Mouse (Mus musculus): Measurements from ENCODE around the gene Eci2. TPM values are rescaled to one million over a fixed set of nuclear protein-coding genes. Genes with fewer than 3 reads are reported as not detected.
"Not testable (repeated sequence)": the region's sequence is repeated elsewhere in the genome, so short reads cannot be mapped to it uniquely, and the experiment has no call there.

Gene Eci2
- polyA plus RNA-seq, 1 experiment = 42.8 TPM

DNA sequence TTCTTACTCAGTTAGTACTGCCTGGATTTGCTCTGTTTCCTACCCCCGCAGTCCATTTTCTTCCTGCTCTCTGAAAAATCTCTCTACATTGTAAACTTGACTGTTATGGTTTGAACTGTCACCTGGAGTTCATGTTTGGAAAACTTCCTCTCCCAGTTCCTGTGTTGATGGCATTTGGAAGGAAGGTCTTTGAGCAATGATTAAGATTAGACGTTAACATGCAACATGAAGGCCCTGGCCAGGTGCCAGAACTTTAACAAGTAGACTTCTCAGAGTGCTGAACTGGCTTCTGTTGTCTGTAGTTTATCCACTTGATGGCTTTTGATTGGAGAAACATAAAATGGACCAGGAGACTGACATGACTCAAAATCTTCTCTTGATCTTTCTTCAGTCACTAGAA, 31.0 kb downstream of the Eci2 start:
- Histone ChIP-seq H3K9me3 (replicated peaks; ENCODE audit: control insufficient read depth, insufficient read depth, low read length, poor library complexity, severe bottlenecking) (peaks cover 7% of the 10 kb centered on the region), H3K36me3 (ENCODE audit: control insufficient read depth, insufficient read depth, low read length, poor library complexity, severe bottlenecking) (no peaks in the 10 kb centered on the region), H3K4me3 (ENCODE audit: low read depth, low read length) (no peak overlapping the region), H3K4me1 (ENCODE audit: control insufficient read depth, insufficient read depth, low read length) (no peaks in the 10 kb centered on the region), H3K27me3 (ENCODE audit: control insufficient read depth, insufficient read depth, low read length, poor library complexity, severe bottlenecking) (no peaks in the 10 kb centered on the region), H3K9ac (ENCODE audit: low read depth, poor library complexity, severe bottlenecking) (no peak overlapping the region), H3K27ac (ENCODE audit: insufficient read depth, low read length) (no peak overlapping the region)
- TF ChIP-seq CTCF (IDR thresholded peaks at IDR 0.05; ENCODE audit: low read depth, low read length) (no peak), EP300 (IDR thresholded peaks at IDR 0.05; ENCODE audit: insufficient read depth, low read depth, low read length) (no peak), POLR2A (IDR thresholded peaks at IDR 0.05; ENCODE audit: insufficient read depth, low read length) (no peak)

DNA sequence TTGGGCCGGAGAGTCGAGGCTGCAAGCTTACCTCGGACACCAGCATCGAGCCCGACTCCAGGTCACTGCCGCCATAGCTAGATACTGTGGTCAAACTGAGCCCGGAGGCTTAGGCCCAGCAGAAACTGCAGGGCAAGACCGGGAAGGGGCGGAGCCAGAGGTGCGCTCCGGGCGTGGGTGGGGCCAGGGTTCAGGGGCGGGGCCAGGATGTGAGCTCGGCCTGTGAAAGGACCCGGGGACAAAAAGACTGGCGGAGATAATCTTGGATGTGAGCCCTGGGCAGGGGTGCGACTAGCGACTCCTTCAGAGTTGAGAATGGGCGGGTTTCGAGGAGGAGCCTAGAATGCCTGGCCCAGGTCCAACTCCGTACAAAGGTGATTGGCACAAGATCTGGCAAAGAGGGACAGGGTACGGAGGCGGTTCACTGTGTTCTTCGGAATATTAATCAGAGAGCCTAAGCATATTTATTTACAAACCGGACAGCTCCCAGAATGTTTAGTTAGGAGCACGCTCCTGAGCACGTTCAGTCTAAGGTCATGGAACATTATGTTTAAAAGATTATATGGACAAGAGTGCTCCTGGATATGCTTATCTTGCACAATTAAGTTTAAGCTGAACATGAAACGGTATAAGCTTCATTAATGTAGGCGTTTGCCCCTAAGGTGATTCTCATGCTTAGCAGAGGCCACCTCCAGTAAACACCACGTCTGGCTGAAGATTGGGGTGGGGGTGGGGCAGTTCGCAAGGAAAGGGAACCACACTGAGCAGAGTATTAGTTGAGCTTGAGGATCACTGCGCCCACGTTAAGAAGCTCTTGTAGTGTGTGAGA, 32.7 kb downstream of the Eci2 start:
- TF ChIP-seq CTCF (IDR thresholded peaks at IDR 0.05; ENCODE audit: low read depth, low read length) = no peak
- no peak for TF ChIP-seq EP300 (IDR thresholded peaks at IDR 0.05; ENCODE audit: insufficient read depth, low read depth, low read length)
- TF ChIP-seq POLR2A (IDR thresholded peaks at IDR 0.05; ENCODE audit: insufficient read depth, low read length) = peak; percentile 36
- H3K4me1 ChIP-seq (ENCODE audit: control insufficient read depth, insufficient read depth, low read length) = no peaks in the 10 kb centered on the region
- peak overlapping the region; percentile 22; the same call in 1 of the 2 replicates for H3K27ac ChIP-seq (ENCODE audit: insufficient read depth, low read length)
- H3K36me3 ChIP-seq (ENCODE audit: control insufficient read depth, insufficient read depth, low read length, poor library complexity, severe bottlenecking) = 0 out of 2 replicates have a peak, but pooled peaks cover 2% of the 10 kb centered on the region
- H3K9me3 ChIP-seq (replicated peaks; ENCODE audit: control insufficient read depth, insufficient read depth, low read length, poor library complexity, severe bottlenecking) = peaks cover 7% of the 10 kb centered on the region
- H3K4me3 ChIP-seq (ENCODE audit: low read depth, low read length) = peak overlapping the region; percentile 89
- peak overlapping the region; percentile 88 for H3K9ac ChIP-seq (ENCODE audit: low read depth, poor library complexity, severe bottlenecking)
- H3K27me3 ChIP-seq (ENCODE audit: control insufficient read depth, insufficient read depth, low read length, poor library complexity, severe bottlenecking) = no peaks in the 10 kb centered on the region

GRCm38 (mm10) chr13:34993595-34993982, 33.3 kb downstream of the Eci2 start:
- TF ChIP-seq EP300 (IDR thresholded peaks at IDR 0.05; ENCODE audit: insufficient read depth, low read depth, low read length) (no peak), POLR2A (IDR thresholded peaks at IDR 0.05; ENCODE audit: insufficient read depth, low read length) (no peak), CTCF (IDR thresholded peaks at IDR 0.05; ENCODE audit: low read depth, low read length) (no peak)
- H3K27ac ChIP-seq (ENCODE audit: insufficient read depth, low read length) = no peak overlapping the region

GRCm38 (mm10) chr13:34993085-34993484, 33.8 kb downstream of the Eci2 start:
- H3K9ac ChIP-seq (ENCODE audit: low read depth, poor library complexity, severe bottlenecking) = peak overlapping the region; percentile 88
- peaks cover 2% of the 10 kb centered on the region; the same call in 1 of the 2 replicates for H3K36me3 ChIP-seq (ENCODE audit: control insufficient read depth, insufficient read depth, low read length, poor library complexity, severe bottlenecking)
- H3K27ac ChIP-seq (ENCODE audit: insufficient read depth, low read length) = no peak overlapping the region
- peak overlapping the region; percentile 89; the same call in 1 of the 2 replicates for H3K4me3 ChIP-seq (ENCODE audit: low read depth, low read length)
- H3K9me3 ChIP-seq (replicated peaks; ENCODE audit: control insufficient read depth, insufficient read depth, low read length, poor library complexity, severe bottlenecking) = 0 out of 2 replicates have a peak, but pooled peaks cover under 1% of the 10 kb centered on the region
- TF ChIP-seq CTCF (IDR thresholded peaks at IDR 0.05; ENCODE audit: low read depth, low read length) (no peak), EP300 (IDR thresholded peaks at IDR 0.05; ENCODE audit: insufficient read depth, low read depth, low read length) (no peak), POLR2A (IDR thresholded peaks at IDR 0.05; ENCODE audit: insufficient read depth, low read length) (no peak)
- no peaks in the 10 kb centered on the region for H3K4me1 ChIP-seq (ENCODE audit: control insufficient read depth, insufficient read depth, low read length)
- H3K27me3 ChIP-seq (ENCODE audit: control insufficient read depth, insufficient read depth, low read length, poor library complexity, severe bottlenecking) = no peaks in the 10 kb centered on the region

More at GRCm38 (mm10) chr13:34993595-34993982, 33.3 kb downstream of the Eci2 start:
- peak overlapping the region; percentile 89 for H3K4me3 ChIP-seq (ENCODE audit: low read depth, low read length)
- H3K4me1 ChIP-seq (ENCODE audit: control insufficient read depth, insufficient read depth, low read length) = no peaks in the 10 kb centered on the region
- H3K36me3 ChIP-seq (ENCODE audit: control insufficient read depth, insufficient read depth, low read length, poor library complexity, severe bottlenecking) = 0 out of 2 replicates have a peak, but pooled peaks cover 2% of the 10 kb centered on the region
- peaks cover 5% of the 10 kb centered on the region for H3K9me3 ChIP-seq (replicated peaks; ENCODE audit: control insufficient read depth, insufficient read depth, low read length, poor library complexity, severe bottlenecking)
- no peaks in the 10 kb centered on the region for H3K27me3 ChIP-seq (ENCODE audit: control insufficient read depth, insufficient read depth, low read length, poor library complexity, severe bottlenecking)
- peak overlapping the region; percentile 88 for H3K9ac ChIP-seq (ENCODE audit: low read depth, poor library complexity, severe bottlenecking)

- no peak overlapping the region for H3K9ac ChIP-seq (ENCODE audit: low read depth, poor library complexity, severe bottlenecking)
- no peaks in the 10 kb centered on the region for H3K9me3 ChIP-seq (replicated peaks; ENCODE audit: control insufficient read depth, insufficient read depth, low read length, poor library complexity, severe bottlenecking)
- H3K36me3 ChIP-seq (ENCODE audit: control insufficient read depth, insufficient read depth, low read length, poor library complexity, severe bottlenecking) = peaks cover 7% of the 10 kb centered on the region; the same call in 1 of the 2 replicates
- no peak overlapping the region for H3K27ac ChIP-seq (ENCODE audit: insufficient read depth, low read length)
- H3K27me3 ChIP-seq (ENCODE audit: control insufficient read depth, insufficient read depth, low read length, poor library complexity, severe bottlenecking) = no peaks in the 10 kb centered on the region
- no peak overlapping the region for H3K4me3 ChIP-seq (ENCODE audit: low read depth, low read length)
- no peak for TF ChIP-seq EP300 (IDR thresholded peaks at IDR 0.05; ENCODE audit: insufficient read depth, low read depth, low read length)
- no peaks in the 10 kb centered on the region for H3K4me1 ChIP-seq (ENCODE audit: control insufficient read depth, insufficient read depth, low read length)
Measured at GRCm38 (mm10) chr13:34991581-34992273, 35.2 kb downstream of the Eci2 start.

- not testable (repeated sequence) for H3K27me3 ChIP-seq (ENCODE audit: control insufficient read depth, insufficient read depth, low read length, poor library complexity, severe bottlenecking); H3K27ac ChIP-seq (ENCODE audit: insufficient read depth, low read length); H3K9me3 ChIP-seq (replicated peaks; ENCODE audit: control insufficient read depth, insufficient read depth, low read length, poor library complexity, severe bottlenecking); H3K4me1 ChIP-seq (ENCODE audit: control insufficient read depth, insufficient read depth, low read length); H3K36me3 ChIP-seq (ENCODE audit: control insufficient read depth, insufficient read depth, low read length, poor library complexity, severe bottlenecking); H3K4me3 ChIP-seq (ENCODE audit: low read depth, low read length); H3K9ac ChIP-seq (ENCODE audit: low read depth, poor library complexity, severe bottlenecking)
Measured at GRCm38 (mm10) chr13:34983479-34983878, 43.4 kb downstream of the Eci2 start.

DNA sequence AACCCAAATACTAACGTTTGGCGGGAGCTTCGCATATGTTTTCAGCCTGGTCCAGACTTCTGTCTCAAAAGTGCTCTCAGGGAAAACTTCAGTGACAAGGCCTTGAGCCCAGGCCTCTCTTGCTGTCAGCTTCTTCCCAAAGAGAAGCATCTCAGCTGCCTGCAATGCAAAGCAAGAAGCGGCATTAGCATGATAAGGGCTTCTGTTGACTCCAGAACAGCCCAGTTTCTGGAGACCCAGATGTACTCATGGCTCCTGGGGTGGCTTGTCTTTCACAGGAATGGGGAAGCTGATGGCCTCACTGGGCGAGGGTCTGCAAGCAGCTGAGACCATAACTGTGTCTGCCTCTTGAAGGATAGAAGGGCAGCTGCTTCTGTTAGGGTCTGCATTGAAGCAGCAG, 48.3 kb downstream of the Eci2 start:
- not testable (repeated sequence) for H3K36me3 ChIP-seq (ENCODE audit: control insufficient read depth, insufficient read depth, low read length, poor library complexity, severe bottlenecking); H3K9me3 ChIP-seq (replicated peaks; ENCODE audit: control insufficient read depth, insufficient read depth, low read length, poor library complexity, severe bottlenecking); H3K9ac ChIP-seq (ENCODE audit: low read depth, poor library complexity, severe bottlenecking); H3K27me3 ChIP-seq (ENCODE audit: control insufficient read depth, insufficient read depth, low read length, poor library complexity, severe bottlenecking); H3K4me3 ChIP-seq (ENCODE audit: low read depth, low read length); H3K27ac ChIP-seq (ENCODE audit: insufficient read depth, low read length); H3K4me1 ChIP-seq (ENCODE audit: control insufficient read depth, insufficient read depth, low read length)
